Mouse (Mus musculus) brain, adult 10 weeks (tissue): ENCODE results near the gene Epgn. TPM values are rescaled to one million over a fixed set of nuclear protein-coding genes. Genes with fewer than 3 reads are reported as not detected.

Experiments used
- polyA plus RNA-seq: library from polyadenylated mRNA; stranded (reverse); fragments of 350-450 nt; fragmentation: Illumina TruSeq; extraction: RNeasy Lipid Tissue Mini Kit (QIAGEN cat#74804); gene quantifications from one replicate; pipeline ENCODE4 v1.2.3, GENCODE M21; 2015; ENCODE audit warnings: low read depth, low replicate concordance

Gene Epgn
- not detected for polyA plus RNA-seq

DNA sequence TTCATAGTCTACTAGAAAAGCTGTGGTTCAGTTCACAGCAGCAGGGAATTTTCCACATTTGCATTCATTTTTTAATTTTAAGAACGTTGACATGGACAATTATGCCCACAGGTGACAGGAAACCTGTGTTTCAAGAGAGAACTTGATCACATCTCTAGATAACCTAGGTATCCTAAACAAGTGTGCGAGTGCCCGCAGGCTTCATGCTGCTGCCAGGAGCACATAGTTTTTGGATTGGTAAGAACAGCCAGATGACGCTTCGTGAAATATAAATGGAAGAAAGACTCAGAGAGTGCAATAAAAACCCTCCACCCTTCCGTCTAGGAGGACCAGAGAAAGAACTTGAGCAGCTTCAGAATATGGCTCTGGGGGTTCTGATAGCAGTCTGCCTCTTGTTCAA is at the start of gene Epgn:
Gene Epgn, plus strand, starts transcription at position 301 of the 400 bp plus-strand sequence.

DNA sequence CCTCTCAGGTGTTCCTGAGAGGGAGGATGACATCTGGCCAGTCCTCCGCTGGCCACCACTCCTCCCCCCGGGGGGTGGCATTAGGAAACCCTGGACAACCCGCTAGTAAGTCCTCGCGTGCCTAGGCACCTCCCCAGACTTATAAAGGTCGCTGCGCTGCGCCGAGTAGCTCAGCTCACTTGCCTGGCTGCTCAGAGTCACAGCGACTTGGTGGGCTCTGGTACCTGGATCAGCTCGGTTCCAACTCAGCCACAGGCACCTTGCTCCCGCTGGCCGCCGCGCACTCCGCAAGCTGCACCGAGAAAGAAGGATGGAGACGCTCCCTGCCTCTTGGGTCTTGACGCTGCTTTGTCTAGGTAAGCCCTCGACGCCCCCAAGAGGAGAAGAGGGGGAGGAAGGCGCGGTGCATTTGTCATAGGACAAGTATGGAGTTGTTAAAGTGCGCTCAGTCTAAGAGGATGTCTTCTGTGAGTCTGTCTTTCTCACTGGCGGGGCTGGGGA is 47.2 kb downstream of the Epgn start, which contains the start of gene Ereg:
Gene Ereg, plus strand, starts transcription at position 173 of the 501 bp plus-strand sequence.

Other genes with a start within 250 kb of the Epgn start
- not detected for gene Cxcl3, start 241.4 kb upstream of the Epgn start, polyA plus RNA-seq
- gene Cxcl15, start 232.9 kb upstream of the Epgn start, polyA plus RNA-seq, result not detected
- gene Cxcl1, start 136.2 kb upstream of the Epgn start, polyA plus RNA-seq, result not detected
- not detected for gene Cxcl2, start 123.6 kb upstream of the Epgn start, polyA plus RNA-seq
- 16.9 TPM for gene Mthfd2l, start 96.3 kb upstream of the Epgn start, polyA plus RNA-seq
- not detected for gene Ereg, start 47.2 kb downstream of the Epgn start, polyA plus RNA-seq
- gene Areg, start 112.1 kb downstream of the Epgn start, polyA plus RNA-seq, result not detected